Mouse (Mus musculus): ENCODE data around the gene Gm4181.

DNA sequence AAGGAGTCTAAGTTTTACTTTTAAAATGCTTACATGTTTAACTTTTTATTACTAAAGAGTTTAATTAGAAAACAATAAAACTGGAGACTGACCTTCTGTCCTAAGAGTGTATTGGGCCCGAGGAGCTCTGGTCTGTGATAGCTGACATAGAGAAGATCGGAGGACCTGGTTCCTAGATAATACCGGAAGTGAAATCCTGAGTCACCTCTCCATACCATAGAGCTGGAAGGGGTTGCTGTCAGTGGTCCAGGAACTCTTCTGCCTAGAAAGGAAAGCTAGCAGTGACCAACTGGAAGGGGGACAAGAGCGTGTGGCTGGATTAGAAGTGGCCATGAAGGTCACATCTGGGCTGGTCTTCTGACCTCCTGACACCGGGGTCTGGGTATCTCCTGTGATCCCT, 41.8 kb upstream of the Gm4181 start:
- TF ChIP-seq CTCF (IDR thresholded peaks at IDR 0.05; ENCODE audit: control insufficient read depth, insufficient read depth, insufficient replicate concordance, low read depth, low read length) (no peak), POLR2A (IDR thresholded peaks at IDR 0.05; ENCODE audit: control insufficient read depth, low read depth, low read length) (no peak)

All from testis, adult 2 months (tissue).